Mouse (Mus musculus): ENCODE measurements around the gene Scnn1b. TPM values are rescaled to one million over a fixed set of nuclear protein-coding genes. Genes with fewer than 3 reads are reported as not detected.

Gene Scnn1b
- polyA plus RNA-seq, 1 experiment from 2014 or later, result 0.06 TPM

- no peak overlapping the region for H3K9ac ChIP-seq (replicated peaks)
- H3K36me3 ChIP-seq, result 0 out of 2 replicates have a peak, but pooled peaks cover 3% of the 10 kb centered on the region
- peaks cover 30% of the 10 kb centered on the region for H3K4me1 ChIP-seq
- H3K4me2 ChIP-seq (replicated peaks), result no peak overlapping the region
- no peak for ATAC-seq (replicated peaks)
- 95% methylated on average over 2 of the region's 2 CpGs for WGBS
- H3K4me3 ChIP-seq, result no peak overlapping the region
- H3K27ac ChIP-seq (replicated peaks), result no peak overlapping the region
- H3K9me3 ChIP-seq, result no peaks in the 10 kb centered on the region
- no peaks in the 10 kb centered on the region for H3K27me3 ChIP-seq
These were observed 77.5 kb downstream of the Scnn1b start for GRCm38 (mm10) chr7:121942371-121942770.

- H3K4me1 ChIP-seq, result no peaks in the 10 kb centered on the region
- H3K4me3 ChIP-seq, result no peak overlapping the region
- H3K27ac ChIP-seq (replicated peaks), result no peak overlapping the region
- no peak for ATAC-seq (replicated peaks)
- no peak overlapping the region for H3K4me2 ChIP-seq (replicated peaks)
- no peaks in the 10 kb centered on the region for H3K27me3 ChIP-seq
- no peaks in the 10 kb centered on the region for H3K9me3 ChIP-seq
- no peak overlapping the region for H3K9ac ChIP-seq (replicated peaks)
- 85% methylated on average over 5 of the region's 5 CpGs for WGBS
- H3K36me3 ChIP-seq, result peaks cover 8% of the 10 kb centered on the region; the same call in 1 of the 2 replicates
These were observed 81.4 kb downstream of the Scnn1b start for GRCm38 (mm10) chr7:121946196-121946595.

- no peak overlapping the region for H3K4me2 ChIP-seq (replicated peaks)
- H3K9ac ChIP-seq (replicated peaks), result no peak overlapping the region
- no peak for ATAC-seq (replicated peaks)
- no peaks in the 10 kb centered on the region for H3K9me3 ChIP-seq
- no peaks in the 10 kb centered on the region for H3K27me3 ChIP-seq
- no peak overlapping the region for H3K27ac ChIP-seq (replicated peaks)
- H3K4me1 ChIP-seq, result no peaks in the 10 kb centered on the region
- 76% methylated on average over 4 of the region's 4 CpGs for WGBS
- peaks cover 8% of the 10 kb centered on the region; the same call in 1 of the 2 replicates for H3K36me3 ChIP-seq
- H3K4me3 ChIP-seq, result no peak overlapping the region
These were observed 82.7 kb downstream of the Scnn1b start for GRCm38 (mm10) chr7:121947513-121947912.

GRCm38 (mm10) chr7:121954891-121955669, 90.2 kb downstream of the Scnn1b start:
- 90% methylated on average over 11 of the region's 11 CpGs for WGBS
- ATAC-seq (replicated peaks), result no peak
- no peaks in the 10 kb centered on the region for H3K9me3 ChIP-seq

GRCm38 (mm10) chr7:121955802-121956201, 91.0 kb downstream of the Scnn1b start:
- Histone ChIP-seq H3K36me3 (peaks cover 21% of the 10 kb centered on the region; the same call in 1 of the 2 replicates), H3K9ac (replicated peaks) (no peak overlapping the region), H3K9me3 (no peaks in the 10 kb centered on the region), H3K27ac (replicated peaks) (no peak overlapping the region), H3K27me3 (no peaks in the 10 kb centered on the region), H3K4me2 (replicated peaks) (no peak overlapping the region), H3K4me1 (no peaks in the 10 kb centered on the region), H3K4me3 (no peak overlapping the region)
- no peak for ATAC-seq (replicated peaks)
- WGBS, result 92% methylated on average over 12 of the region's 12 CpGs

More at GRCm38 (mm10) chr7:121954891-121955669, 90.2 kb downstream of the Scnn1b start:
- Histone ChIP-seq H3K36me3 (peaks cover 19% of the 10 kb centered on the region; the same call in 1 of the 2 replicates), H3K4me3 (no peak overlapping the region), H3K4me2 (replicated peaks) (no peak overlapping the region), H3K27ac (replicated peaks) (no peak overlapping the region), H3K9ac (replicated peaks) (no peak overlapping the region), H3K27me3 (no peaks in the 10 kb centered on the region), H3K4me1 (no peaks in the 10 kb centered on the region)

- no peak overlapping the region for H3K4me2 ChIP-seq (replicated peaks)
- no peak overlapping the region for H3K4me3 ChIP-seq
- no peak for ATAC-seq (replicated peaks)
- no peaks in the 10 kb centered on the region for H3K27me3 ChIP-seq
- no peaks in the 10 kb centered on the region for H3K4me1 ChIP-seq
- H3K27ac ChIP-seq (replicated peaks), result no peak overlapping the region
- no peak overlapping the region for H3K9ac ChIP-seq (replicated peaks)
- H3K36me3 ChIP-seq, result 0 out of 2 replicates have a peak, but pooled peaks cover 7% of the 10 kb centered on the region
- H3K9me3 ChIP-seq, result no peaks in the 10 kb centered on the region
- WGBS, result 87% methylated on average over 7 of the region's 7 CpGs
These were observed 97.2 kb downstream of the Scnn1b start for GRCm38 (mm10) chr7:121961913-121962570.

- Histone ChIP-seq H3K4me1 (no peaks in the 10 kb centered on the region), H3K36me3 (0 out of 2 replicates have a peak, but pooled peaks cover 7% of the 10 kb centered on the region), H3K27me3 (no peaks in the 10 kb centered on the region), H3K27ac (replicated peaks) (no peak overlapping the region), H3K4me2 (replicated peaks) (no peak overlapping the region), H3K4me3 (no peak overlapping the region), H3K9ac (replicated peaks) (no peak overlapping the region), H3K9me3 (no peaks in the 10 kb centered on the region)
- WGBS, result 92% methylated on average over 3 of the region's 3 CpGs
- no peak for ATAC-seq (replicated peaks)
These were observed 97.7 kb downstream of the Scnn1b start for GRCm38 (mm10) chr7:121962571-121962959.

- H3K36me3 ChIP-seq, result 0 out of 2 replicates have a peak, but pooled peaks cover 7% of the 10 kb centered on the region
These were observed 99.1 kb downstream of the Scnn1b start for GRCm38 (mm10) chr7:121963883-121964398.

GRCm38 (mm10) chr7:121966169-121966568, 101.3 kb downstream of the Scnn1b start:
- H3K4me3 ChIP-seq, result no peak overlapping the region
- H3K9me3 ChIP-seq, result no peaks in the 10 kb centered on the region
- peaks cover 8% of the 10 kb centered on the region for H3K36me3 ChIP-seq
- no peaks in the 10 kb centered on the region for H3K4me1 ChIP-seq
- no peak for ATAC-seq (replicated peaks)
- 94% methylated on average over 7 of the region's 7 CpGs for WGBS
- H3K27me3 ChIP-seq, result no peaks in the 10 kb centered on the region
- H3K9ac ChIP-seq (replicated peaks), result no peak overlapping the region
- no peak overlapping the region for H3K27ac ChIP-seq (replicated peaks)
- H3K4me2 ChIP-seq (replicated peaks), result no peak overlapping the region

More at GRCm38 (mm10) chr7:121963883-121964398, 99.1 kb downstream of the Scnn1b start:
- no peaks in the 10 kb centered on the region for H3K4me1 ChIP-seq
- H3K27ac ChIP-seq (replicated peaks), result no peak overlapping the region
- no peak overlapping the region for H3K9ac ChIP-seq (replicated peaks)
- H3K4me2 ChIP-seq (replicated peaks), result no peak overlapping the region
- whole genome bisulfite sequencing, result 69% methylated on average over 6 of the region's 6 CpGs
- no peaks in the 10 kb centered on the region for H3K9me3 ChIP-seq
- no peak overlapping the region for H3K4me3 ChIP-seq
- no peaks in the 10 kb centered on the region for H3K27me3 ChIP-seq
- no peak for ATAC-seq (replicated peaks)

Other genes starting within 250 kb of the Scnn1b start
- gene Usp31, start 157.8 kb upstream of the Scnn1b start, polyA plus RNA-seq (2015; fragmentation: Nextera tagmentation; extraction: Ambion mirVana), result 3.5 and 3.6 TPM in 2 replicates
- gene Scnn1g, start 130.6 kb upstream of the Scnn1b start, polyA plus RNA-seq (2015; fragmentation: Nextera tagmentation; extraction: Ambion mirVana), result not detected in 2 replicates
- gene Cog7, start 116.7 kb downstream of the Scnn1b start, polyA plus RNA-seq (2015; fragmentation: Nextera tagmentation; extraction: Ambion mirVana), result 21.4 and 22.1 TPM in 2 replicates
- gene Gga2, start 156.2 kb downstream of the Scnn1b start, polyA plus RNA-seq (2015; fragmentation: Nextera tagmentation; extraction: Ambion mirVana), result 66.7 and 69.4 TPM in 2 replicates
- 61.3 and 65.2 TPM in 2 replicates for gene Ubfd1, start 202.1 kb downstream of the Scnn1b start, polyA plus RNA-seq (2015; fragmentation: Nextera tagmentation; extraction: Ambion mirVana)
- gene Ears2, start 202.2 kb downstream of the Scnn1b start, polyA plus RNA-seq (2015; fragmentation: Nextera tagmentation; extraction: Ambion mirVana), result 11.6 and 12.7 TPM in 2 replicates
- 525 and 527 TPM in 2 replicates for gene Ndufab1, start 236.8 kb downstream of the Scnn1b start, polyA plus RNA-seq (2015; fragmentation: Nextera tagmentation; extraction: Ambion mirVana)